Mouse (Mus musculus) MEL (cell line): ENCODE results near the gene AU021092.

Experiments
- CTCF ChIP-seq, 3 experiments: IDR thresholded peaks in 2 of 3; conservative IDR thresholded peaks in 1 of 3; 2 replicates each; pipeline ENCODE4 v1.5.1; 2011 to 2012; ENCODE audit warnings: low read length in 3 of 3, low read depth in 2 of 3, mild to moderate bottlenecking in 2 of 3, improper control_type of control experiment in 1 of 3, inconsistent platforms in 1 of 3, mixed read lengths in 1 of 3, moderate library complexity in 1 of 3; ENCODE audit not compliant: control insufficient read depth in 1 of 3, insufficient read depth in 1 of 3, poor library complexity in 1 of 3, severe bottlenecking in 1 of 3
- E2F4 ChIP-seq: IDR thresholded peaks from 2 replicates; pipeline ENCODE4 v1.6.1; 2011; ENCODE audit warnings: low read depth, low read length, improper control_type of control experiment, borderline replicate concordance
- ETS1 ChIP-seq: IDR thresholded peaks from 2 replicates; pipeline ENCODE4 v1.6.1; 2012; ENCODE audit warnings: low read depth, mild to moderate bottlenecking, inconsistent platforms, low read length, improper control_type of control experiment, moderate library complexity
- GATA1 ChIP-seq: IDR thresholded peaks from 2 replicates; pipeline ENCODE4 v1.6.1; 2011; ENCODE audit warnings: low read depth, low read length, improper control_type of control experiment
- JUND ChIP-seq: IDR thresholded peaks from 2 replicates; pipeline ENCODE4 v1.6.1; 2011; ENCODE audit warnings: low read depth, mild to moderate bottlenecking, improper control_type of control experiment, low read length
- NRF1 ChIP-seq: IDR thresholded peaks from 2 replicates; pipeline ENCODE4 v1.6.1; 2014; ENCODE audit warnings: low read depth, mild to moderate bottlenecking, inconsistent platforms, low read length, improper control_type of control experiment, moderate library complexity; ENCODE audit not compliant: poor library complexity, insufficient read depth, severe bottlenecking
- POLR2A ChIP-seq, 2 experiments: IDR thresholded peaks; 2 replicates each; pipeline ENCODE4 v1.6.1; 2011 to 2012; ENCODE audit warnings: low read length in 2 of 2, mild to moderate bottlenecking in 2 of 2, control low read depth in 1 of 2, improper control_type of control experiment in 1 of 2, low read depth in 1 of 2, moderate library complexity in 1 of 2; ENCODE audit not compliant: control insufficient read depth in 1 of 2, insufficient read depth in 1 of 2, poor library complexity in 1 of 2
- POLR2AphosphoS5 ChIP-seq: IDR thresholded peaks from 2 replicates; pipeline ENCODE4 v1.6.1; 2012; ENCODE audit warnings: low read depth, borderline replicate concordance, mild to moderate bottlenecking, inconsistent platforms, low read length, moderate library complexity, mixed read lengths
- RCOR1 ChIP-seq: IDR thresholded peaks from 2 replicates; pipeline ENCODE4 v1.6.1; 2012; ENCODE audit warnings: low read depth, mild to moderate bottlenecking, inconsistent platforms, low read length, improper control_type of control experiment
- SIN3A ChIP-seq: IDR thresholded peaks from 2 replicates; pipeline ENCODE4 v1.6.1; 2012; ENCODE audit warnings: low read length, improper control_type of control experiment, inconsistent platforms
- ZKSCAN1 ChIP-seq: IDR thresholded peaks from 2 replicates; pipeline ENCODE4 v1.6.1; 2012; ENCODE audit warnings: low read depth, mild to moderate bottlenecking, inconsistent platforms, low read length, improper control_type of control experiment, moderate library complexity
- ZNF384 ChIP-seq: IDR thresholded peaks from 2 replicates; pipeline ENCODE4 v1.6.1; 2012; ENCODE audit warnings: low read depth, mild to moderate bottlenecking, inconsistent platforms, low read length, improper control_type of control experiment

GRCm38 (mm10) chr16:5232982-5233381 is 10.9 kb upstream of the AU021092 start:
- no peak for TF ChIP-seq E2F4
- TF ChIP-seq POLR2AphosphoS5: no peak
- TF ChIP-seq POLR2A (IDR thresholded peaks at IDR 0.05; ENCODE audit: control insufficient read depth in 1 of 2, insufficient read depth in 1 of 2, low read depth in 1 of 2, low read length in 2 of 2, poor library complexity in 1 of 2): no peak
- no peak for TF ChIP-seq JUND
- TF ChIP-seq RCOR1: no peak
- TF ChIP-seq ZKSCAN1: no peak
- TF ChIP-seq CTCF (IDR thresholded peaks at IDR 0.05 in 2 of 3, conservative IDR thresholded peaks at IDR 0.05 in 1 of 3; ENCODE audit: control insufficient read depth in 1 of 3, insufficient read depth in 1 of 3, low read depth in 2 of 3, low read length in 3 of 3, poor library complexity in 1 of 3, severe bottlenecking in 1 of 3): no peak
- TF ChIP-seq ZNF384: no peak
- no peak for TF ChIP-seq NRF1
- no peak for TF ChIP-seq GATA1
- no peak for TF ChIP-seq ETS1
- TF ChIP-seq SIN3A: no peak
